12 mouse cellular contexts compared by ENCODE assay signal in genomic region chr6:38992016-38992415, GRCm38 (mm10).
DNase-seq lines count a peak whose midpoint lies in the region; ATAC-seq and TF ChIP-seq lines count a peak whose summit lies in the region.
"Had no signal": no experiment of that assay in that cellular context is flagged by ENCODE, and none has a peak within 500 bp of the region (broad histone marks: within the 10 kb centered on the region; RNA-seq: fewer than 3 reads in every experiment).

No protein-coding gene starts in this region.

- H3K36me3 ChIP-seq in liver, embryonic 12.5 days, result no peaks in the 10 kb centered on the region
- H3K36me3 ChIP-seq in hindbrain, postnatal 0 days (ENCODE audit: insufficient read depth, low read length), result no peaks in the 10 kb centered on the region
- H3K36me3 ChIP-seq: hindbrain, embryonic 10.5 days; midbrain, embryonic 12.5 days had no signal

- no peak overlapping the region for H3K4me2 ChIP-seq in liver, embryonic 12.5 days
- H3K4me2 ChIP-seq in hindbrain, postnatal 0 days (ENCODE audit: low read depth, low read length), result no peak overlapping the region
- H3K4me2 ChIP-seq: midbrain, embryonic 12.5 days had no signal

- no peaks in the 10 kb centered on the region for H3K9me3 ChIP-seq in liver, embryonic 12.5 days (replicated peaks)
- no peaks in the 10 kb centered on the region for H3K9me3 ChIP-seq in hindbrain, postnatal 0 days (ENCODE audit: low read length)
- H3K9me3 ChIP-seq: hindbrain, embryonic 10.5 days; midbrain, embryonic 12.5 days had no signal

- H3K9ac ChIP-seq in liver, embryonic 12.5 days, result no peak overlapping the region
- no peak overlapping the region for H3K9ac ChIP-seq in hindbrain, postnatal 0 days (replicated peaks; ENCODE audit: low read length)
- H3K9ac ChIP-seq: forebrain, postnatal 0 days; midbrain, embryonic 12.5 days had no signal

- ATAC-seq in liver, embryonic 12.5 days, result peak; percentile 85
- no peak for ATAC-seq in frontal cortex, adult (ENCODE audit: low TSS enrichment)
- ATAC-seq in hindbrain, postnatal 0 days, result no peak
- ATAC-seq: activated CD4-positive, CD25-positive, alpha-beta regulatory T cell, adult 4 months; forebrain, postnatal 0 days had no signal

- H3K4me1 ChIP-seq in liver, embryonic 12.5 days, result peaks cover 14% of the 10 kb centered on the region
- H3K4me1 ChIP-seq in hindbrain, postnatal 0 days (ENCODE audit: insufficient read depth, low read length), result no peaks in the 10 kb centered on the region
- H3K4me1 ChIP-seq: hindbrain, embryonic 10.5 days; midbrain, embryonic 12.5 days had no signal

- no peak overlapping the region for H3K27ac ChIP-seq in liver, embryonic 12.5 days
- H3K27ac ChIP-seq in hindbrain, postnatal 0 days, result no peak overlapping the region
- H3K27ac ChIP-seq: hindbrain, embryonic 10.5 days; midbrain, embryonic 12.5 days had no signal

- H3K27me3 ChIP-seq in liver, embryonic 12.5 days (replicated peaks), result peaks cover 6% of the 10 kb centered on the region
- H3K27me3 ChIP-seq in hindbrain, postnatal 0 days (ENCODE audit: insufficient read depth, low read length), result no peaks in the 10 kb centered on the region
- H3K27me3 ChIP-seq: midbrain, embryonic 12.5 days had no signal

- 18% methylated on average over 4 of the region's 4 CpGs for WGBS in liver, embryonic 12.5 days (ENCODE audit: insufficient replicate concordance)
- 55% methylated on average over 4 of the region's 4 CpGs for WGBS in hindbrain, postnatal 0 days

- TF ChIP-seq CTCF in hindbrain, postnatal 0 days (IDR thresholded peaks at IDR 0.05; ENCODE audit: low read depth), result no peak

- no peak overlapping the region for H3K4me3 ChIP-seq in liver, embryonic 12.5 days
- H3K4me3 ChIP-seq in hindbrain, postnatal 0 days (ENCODE audit: low read length), result no peak overlapping the region
- H3K4me3 ChIP-seq: hindbrain, embryonic 10.5 days; midbrain, embryonic 12.5 days had no signal

- peak; percentile 51 for DNase-seq in urinary bladder, postnatal 14 days (ENCODE audit: low spot score)
- DNase-seq in urinary bladder, adult 2 months (ENCODE audit: low spot score), result no peak
- peak; percentile 16 for DNase-seq in c-Kit-positive CD71-positive TER-119-negative erythroid progenitor cells, embryonic 14.5 days (ENCODE audit: low read depth)
- no peak for DNase-seq in hindbrain, postnatal 0 days (ENCODE audit: low spot score)
- DNase-seq in natural killer cell, adult 2 months (ENCODE audit: low spot score in 2 of 2), result no peak
- DNase-seq: cerebellum, postnatal 25 days; forebrain, postnatal 0 days had no signal

Comparison
In these comparisons a context has a peak if more than half of its experiments do, and no peak if none do; other contexts are left out.
1. DNase-seq: peak in urinary bladder, postnatal 14 days (single experiment) and c-Kit-positive CD71-positive TER-119-negative erythroid progenitor cells, embryonic 14.5 days (single experiment); none in urinary bladder, adult 2 months (single experiment), hindbrain, postnatal 0 days (single experiment) and natural killer cell, adult 2 months (0 of 2).